Mouse (Mus musculus) gastrocnemius, postnatal 25 days (tissue): ENCODE data around the gene Dennd1b. TPM values are rescaled to one million over a fixed set of nuclear protein-coding genes. Genes with fewer than 3 reads are reported as not detected.

Experiments
- DNase-seq: peaks from one replicate; pipeline ENCODE4 v3.0.0; 2022
- total RNA-seq, 2 experiments: library from RNA; stranded (reverse); gene quantifications; 1 replicate in 1 of 2; 2 replicates in 1 of 2; pipeline ENCODE4 v1.2.3; 2021

Gene Dennd1b
- total RNA-seq, 2 experiments from 2014 or later = 16.3 to 17.3 TPM

GRCm38 (mm10) chr1:139080517-139081386, 117.5 kb downstream of the Dennd1b start:
- peak; percentile 30 for DNase-seq

DNA sequence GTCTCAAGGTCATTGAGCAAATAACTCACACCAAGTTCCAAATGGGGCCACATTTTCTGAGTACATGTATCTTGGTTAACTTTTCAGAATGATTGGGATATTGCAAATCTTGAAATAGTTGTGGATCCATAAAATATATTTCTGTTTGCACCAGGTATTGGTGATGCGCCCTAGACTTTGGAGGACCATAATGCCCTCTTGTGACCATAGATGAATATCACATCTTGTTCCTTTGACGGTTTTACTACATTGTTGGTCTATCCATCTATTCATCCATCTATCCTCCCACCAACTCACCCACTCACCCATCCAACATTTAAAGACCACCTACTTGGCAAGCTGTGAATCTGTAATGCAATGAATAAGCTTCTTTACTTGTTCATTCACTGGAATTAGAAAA, 120.1 kb downstream of the Dennd1b start:
- DNase-seq = no peak

DNA sequence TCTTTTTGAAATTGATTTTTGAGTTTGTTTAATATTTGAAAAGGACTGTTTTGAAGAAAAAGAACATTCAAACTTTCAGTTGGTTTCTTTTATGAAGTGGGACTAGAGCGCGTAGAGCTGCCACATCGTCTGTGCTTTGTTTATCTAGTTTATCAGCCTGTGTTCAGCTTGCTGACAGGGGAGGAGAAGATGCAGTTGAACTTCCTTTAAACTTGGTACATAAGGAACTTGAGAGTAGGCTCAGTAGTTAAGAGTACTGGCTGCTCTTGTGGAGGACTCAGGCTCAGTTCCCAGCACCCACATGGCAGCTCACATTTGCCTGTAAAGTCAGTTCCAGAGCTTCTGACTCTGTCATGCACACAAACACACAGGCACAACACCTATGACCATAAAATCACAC, 124.3 kb downstream of the Dennd1b start:
- DNase-seq = no peak

DNA sequence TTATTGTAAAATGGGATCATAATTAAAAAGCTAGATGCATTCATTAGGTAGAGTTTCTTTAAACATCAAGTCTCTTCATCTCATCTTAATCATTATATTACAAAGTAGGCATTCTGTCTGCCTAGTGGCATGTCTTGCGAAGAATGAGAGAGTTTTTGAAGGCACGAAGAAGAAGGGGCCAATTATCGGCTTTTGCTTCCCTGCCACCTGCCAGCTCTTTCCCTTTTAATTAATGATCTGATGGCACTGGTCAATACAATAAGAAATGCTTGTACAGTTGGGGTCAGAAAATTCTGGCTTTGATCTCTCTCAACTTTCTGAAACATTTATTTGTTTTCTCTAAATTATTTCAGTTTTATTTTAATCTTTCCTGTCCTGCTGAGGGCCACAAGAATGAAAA, 127.5 kb downstream of the Dennd1b start:
- DNase-seq = no peak

DNA sequence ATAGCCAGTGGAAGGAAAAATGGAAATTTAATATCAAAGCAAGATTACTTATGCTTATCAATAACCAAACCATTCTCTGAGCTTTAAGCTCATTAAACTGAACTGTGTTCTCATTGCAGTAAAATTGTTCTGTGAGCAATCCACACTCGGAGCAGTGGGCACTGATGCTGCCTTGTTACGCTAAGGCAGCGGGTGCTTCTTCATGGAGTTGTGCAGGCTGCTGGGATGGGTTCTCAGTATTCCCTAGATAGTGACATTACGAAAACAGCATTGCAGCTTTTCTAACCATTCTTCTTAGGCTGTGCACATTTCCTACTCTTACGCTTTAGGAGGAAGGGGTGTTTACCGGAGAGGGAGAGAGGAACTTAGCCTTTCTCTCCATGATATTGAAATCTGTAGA, 128.5 kb downstream of the Dennd1b start:
- DNase-seq = no peak

GRCm38 (mm10) chr1:139092144-139092543, 128.9 kb downstream of the Dennd1b start:
- DNase-seq = no peak

GRCm38 (mm10) chr1:139092722-139093121, 129.5 kb downstream of the Dennd1b start:
- no peak for DNase-seq

DNA sequence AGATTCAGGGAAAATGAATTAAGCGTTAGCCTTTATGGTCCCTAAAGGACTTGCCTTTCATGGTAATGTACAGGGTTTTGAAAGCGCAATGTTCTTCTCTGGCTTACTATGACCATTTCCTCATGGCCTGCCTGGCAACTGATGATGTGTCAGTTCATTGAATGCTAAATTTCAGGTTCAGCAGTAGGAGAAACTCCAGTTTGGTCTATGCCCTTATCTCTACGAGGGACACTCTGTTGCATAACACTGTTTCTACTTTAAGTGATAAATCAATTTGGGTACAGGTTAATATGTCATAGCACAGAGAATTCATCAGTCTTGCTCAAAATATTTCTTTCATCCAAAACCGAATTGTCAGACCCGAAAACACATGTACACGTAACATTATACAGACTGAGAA, 133.1 kb downstream of the Dennd1b start:
- no peak for DNase-seq

DNA sequence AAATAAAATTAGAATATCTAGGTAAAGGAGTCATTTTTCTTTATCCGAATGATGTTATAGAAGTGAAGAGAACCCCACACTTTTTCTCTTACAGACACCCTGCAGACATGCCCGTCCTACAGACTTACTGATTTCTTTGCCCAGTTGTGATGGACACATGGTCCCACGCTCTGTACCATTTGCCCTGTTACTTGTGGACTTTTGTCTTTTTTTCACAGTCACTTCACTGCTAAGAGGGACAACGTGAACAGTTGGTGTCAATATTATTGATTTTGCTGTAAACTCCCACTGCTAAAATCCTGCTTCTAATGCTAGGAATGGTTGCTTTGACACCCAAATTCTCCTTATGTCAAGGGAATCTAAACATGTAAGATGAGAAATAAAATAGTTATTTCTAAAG, 134.9 kb downstream of the Dennd1b start:
- no peak for DNase-seq

DNA sequence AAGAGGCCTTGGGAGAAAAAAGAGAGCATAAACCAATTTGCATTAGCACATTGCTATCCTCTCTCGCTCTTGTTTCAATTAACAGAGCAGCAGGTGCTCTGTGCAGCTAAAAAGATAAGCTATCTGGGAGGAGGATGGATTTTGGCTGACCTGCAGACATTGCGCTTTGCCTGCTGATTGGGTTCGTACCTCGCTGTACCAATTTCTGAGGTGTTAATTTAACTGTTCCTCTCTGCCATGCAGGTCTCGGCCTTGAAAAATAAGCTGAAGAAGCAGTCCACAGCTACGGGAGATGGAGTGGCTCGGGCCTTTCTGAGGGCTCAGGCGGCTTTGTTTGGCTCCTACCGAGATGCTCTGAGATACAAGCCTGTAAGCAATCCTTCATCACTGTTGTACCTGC, 138.5 kb downstream of the Dennd1b start:
- no peak for DNase-seq

- DNase-seq = no peak
Observed at GRCm38 (mm10) chr1:139108251-139108650, 145.0 kb downstream of the Dennd1b start.

GRCm38 (mm10) chr1:139122626-139123025, 159.4 kb downstream of the Dennd1b start:
- no peak for DNase-seq

- no peak for DNase-seq
Observed at GRCm38 (mm10) chr1:139139644-139140043, 176.4 kb downstream of the Dennd1b start.

DNA sequence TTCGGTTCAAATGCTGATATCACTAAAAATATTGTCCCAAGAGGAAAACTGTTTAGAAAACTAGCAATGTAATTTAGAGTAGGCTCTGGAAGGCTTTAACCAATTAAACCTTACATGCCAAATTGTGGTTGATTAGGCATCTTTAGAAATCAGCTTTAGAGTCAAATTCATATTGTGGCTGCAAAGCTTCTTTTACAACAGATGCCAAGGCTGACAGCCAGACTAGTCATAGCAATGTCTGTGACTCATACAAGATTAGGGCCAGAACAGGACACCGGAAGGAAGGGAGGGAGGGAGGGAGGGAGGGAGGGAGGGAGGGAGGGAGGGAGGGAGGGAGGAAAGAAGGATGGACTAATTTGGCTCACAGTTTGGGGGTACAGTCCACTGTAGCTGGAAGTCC, 182.3 kb downstream of the Dennd1b start:
- no peak for DNase-seq

DNA sequence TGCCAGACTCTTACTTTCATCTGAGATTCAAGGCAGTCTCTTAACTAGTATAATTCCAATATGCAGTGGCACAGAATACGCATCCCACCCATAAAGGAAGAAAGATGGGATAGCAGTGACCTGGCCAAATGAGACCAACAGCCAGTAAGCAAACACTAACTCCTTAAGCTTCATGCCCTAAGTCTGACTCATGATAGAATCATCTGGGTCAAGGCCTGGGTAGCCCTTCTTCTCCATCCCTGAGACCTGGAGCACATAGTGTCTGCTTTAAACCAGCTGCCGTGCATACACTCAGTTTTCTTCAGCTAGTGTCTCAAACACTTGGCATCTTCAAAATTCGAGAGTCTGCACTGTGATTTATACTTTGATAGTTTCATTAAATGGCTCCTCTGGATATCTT, 183.1 kb downstream of the Dennd1b start:
- no peak for DNase-seq

GRCm38 (mm10) chr1:139153006-139153405, 189.8 kb downstream of the Dennd1b start:
- DNase-seq = no peak

DNA sequence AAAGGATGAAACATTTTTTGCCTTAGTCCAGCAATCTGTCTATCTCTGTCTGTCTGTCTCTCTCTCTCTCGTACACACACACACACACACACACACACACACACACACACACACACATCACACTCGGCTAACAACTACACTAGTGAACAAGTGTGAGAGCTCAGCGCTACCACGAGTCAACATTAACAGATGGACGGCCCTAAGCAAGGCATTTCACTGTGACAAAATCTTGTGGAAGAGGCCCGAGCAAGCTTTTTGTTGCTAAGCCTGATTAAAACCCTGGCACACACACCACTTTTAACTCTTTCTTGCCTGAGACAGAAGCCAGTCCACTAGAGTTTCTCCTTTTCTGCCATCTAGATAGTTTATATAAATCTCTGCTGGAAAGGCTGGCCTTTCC, 190.3 kb downstream of the Dennd1b start:
- DNase-seq = no peak

- no peak for DNase-seq
Observed at GRCm38 (mm10) chr1:139156397-139156796, 193.2 kb downstream of the Dennd1b start.

- no peak for DNase-seq
Observed at GRCm38 (mm10) chr1:139161619-139162018, 198.4 kb downstream of the Dennd1b start.

DNA sequence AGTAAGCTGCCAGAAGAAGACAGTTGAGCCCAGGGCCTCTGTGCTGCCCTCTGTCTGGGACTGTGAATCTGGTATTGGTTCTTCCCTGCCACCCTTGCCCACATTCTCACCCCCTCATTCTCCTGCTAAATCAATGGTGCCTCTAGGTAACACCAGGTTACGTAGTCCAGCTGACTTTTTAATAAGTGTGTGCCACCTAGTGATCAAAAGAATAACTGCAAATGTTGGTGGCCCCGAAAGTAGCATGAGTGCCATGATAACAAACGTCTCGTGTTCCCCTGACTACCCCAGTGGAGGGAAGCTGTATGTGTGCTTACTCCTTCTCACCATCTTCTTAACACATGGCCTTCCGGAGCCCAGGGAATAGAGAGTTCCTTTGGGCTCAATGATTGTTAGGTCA, 199.6 kb downstream of the Dennd1b start:
- no peak for DNase-seq

DNA sequence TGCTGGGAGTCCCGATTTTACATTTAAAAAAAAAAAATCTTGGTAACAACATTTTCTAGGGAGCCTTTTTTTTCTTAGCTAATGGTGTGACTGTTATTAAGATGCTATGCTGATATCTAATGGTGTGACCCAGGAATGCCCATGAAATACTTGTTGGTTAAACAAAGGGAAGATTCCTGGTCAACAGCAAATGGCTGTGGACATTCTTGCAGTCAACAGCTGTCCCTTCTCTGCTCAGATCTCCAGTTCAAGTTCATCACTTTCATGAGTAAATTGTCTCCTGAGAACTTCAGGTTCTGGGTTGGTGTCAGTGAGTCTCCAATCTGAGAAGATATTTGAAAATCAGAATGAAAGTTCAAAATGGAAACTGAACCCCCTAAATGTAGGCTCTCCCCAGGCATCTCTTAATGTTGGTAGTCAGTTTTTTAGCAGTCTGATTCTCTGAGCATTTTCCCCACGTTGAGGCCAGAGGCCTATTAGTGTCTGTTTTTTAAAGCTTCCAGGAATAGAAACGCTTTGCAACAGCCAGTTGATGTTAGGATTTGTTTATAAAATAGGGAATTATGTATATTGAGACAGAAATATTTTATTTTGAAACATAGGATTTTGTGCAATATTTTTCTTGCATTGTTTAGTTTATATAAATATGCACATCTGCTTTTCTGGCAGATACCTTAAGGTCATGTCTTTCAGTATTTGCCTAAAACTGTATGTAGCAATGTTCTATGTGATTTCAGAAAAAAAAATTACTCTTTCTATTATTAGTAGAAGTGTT, 211.0 kb downstream of the Dennd1b start:
- DNase-seq = no peak

- no peak for DNase-seq
Observed at GRCm38 (mm10) chr1:139179707-139180106, 216.5 kb downstream of the Dennd1b start.

DNA sequence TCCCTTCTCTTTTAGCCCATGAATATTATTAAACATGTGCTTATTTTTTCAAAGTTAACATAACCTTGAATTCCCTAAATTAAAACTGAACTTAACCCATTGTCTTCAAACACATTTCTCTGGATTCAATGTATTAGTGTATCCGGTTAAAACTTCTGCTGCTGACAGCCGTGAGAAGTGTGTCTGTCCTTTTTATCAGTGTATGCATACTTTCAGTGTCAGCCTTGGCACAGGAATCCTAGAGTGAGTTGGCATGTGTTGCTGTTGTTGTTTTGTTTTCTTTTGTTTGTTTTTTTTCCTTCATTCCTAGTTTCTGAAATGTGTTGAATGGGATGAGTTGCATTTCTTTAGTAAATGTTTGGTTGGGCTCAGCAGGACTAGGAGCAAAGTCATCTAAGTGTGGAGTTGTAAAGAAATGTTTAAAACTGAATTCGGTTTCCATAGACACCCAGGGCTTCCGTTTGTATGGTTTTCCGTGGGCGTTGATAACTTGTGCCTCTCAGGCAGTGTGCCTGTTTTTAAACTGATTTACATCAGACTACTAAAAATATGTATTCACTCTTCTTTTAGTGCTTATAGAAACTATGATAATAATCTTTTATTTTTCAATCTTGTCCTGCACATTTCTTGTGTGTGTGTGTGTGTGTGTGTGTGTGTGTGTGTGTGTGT, 217.4 kb downstream of the Dennd1b start:
- DNase-seq = no peak
